Mouse (Mus musculus): ENCODE results near the gene Gm29423.
"Not testable (repeated sequence)": the region's sequence is repeated elsewhere in the genome, so short reads cannot be mapped to it uniquely, and the experiment has no call there.

The Gm29423 gene

DNA sequence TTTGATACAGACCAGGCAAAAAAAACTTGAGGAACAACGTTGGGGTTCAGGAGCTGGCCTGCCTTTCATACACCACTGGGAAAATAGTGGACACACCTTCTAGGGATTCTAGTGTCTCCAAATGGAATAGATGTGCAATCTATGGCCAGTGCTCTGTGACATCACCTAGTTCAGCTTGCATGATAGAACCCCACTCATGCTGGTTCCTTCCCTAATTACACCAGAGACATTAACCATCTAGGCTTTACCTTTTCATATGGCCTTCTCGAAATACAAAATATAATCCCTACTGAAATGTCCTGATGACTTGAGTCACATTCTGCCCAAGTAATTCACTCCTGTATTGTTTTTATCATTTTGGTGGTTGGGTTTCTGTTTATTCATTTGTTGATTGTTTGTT, at the start of gene Gm29423, which contains the start of gene Gm29644:
Gene Gm29423, minus strand, starts transcription at position 101 of the 400 bp plus-strand sequence.
Gene Gm29644, minus strand, starts transcription at position 157 of the 400 bp plus-strand sequence.
- not testable (repeated sequence) for DNase-seq (ENCODE audit: extremely low spot score, low read depth, low spot score)

DNA sequence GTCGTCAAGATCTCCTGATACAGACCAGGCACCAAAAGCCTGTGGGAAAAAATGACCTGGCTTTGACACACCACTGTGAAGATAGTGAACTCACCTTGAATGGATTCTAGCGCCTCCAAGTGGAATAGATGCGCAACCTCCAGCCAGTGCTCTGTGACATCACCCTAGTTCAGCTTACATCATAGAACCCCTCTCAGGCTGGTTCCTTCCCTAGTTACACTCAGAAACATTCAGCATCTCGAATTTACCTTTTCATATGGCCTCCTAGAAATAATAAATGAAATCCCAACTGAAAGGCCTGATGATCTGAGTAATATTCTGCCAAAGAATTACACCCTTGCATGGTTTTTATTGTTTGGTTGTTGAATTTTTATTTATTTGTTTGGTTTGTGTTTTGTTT, 29.5 kb downstream of the Gm29423 start, which contains the start of gene Gm21118:
Gene Gm21118, minus strand, starts transcription at position 101 of the 400 bp plus-strand sequence.
- not testable (repeated sequence) for DNase-seq (ENCODE audit: extremely low spot score, low read depth, low spot score)

Measured in hindlimb bud, embryonic 11.5 days (tissue).